Mouse (Mus musculus): Measurements from ENCODE around the gene Usp10. TPM values are rescaled to one million over a fixed set of nuclear protein-coding genes. Genes with fewer than 3 reads are reported as not detected.

Usp10 gene
- polyA plus RNA-seq, 1 experiment = 143 TPM

DNA sequence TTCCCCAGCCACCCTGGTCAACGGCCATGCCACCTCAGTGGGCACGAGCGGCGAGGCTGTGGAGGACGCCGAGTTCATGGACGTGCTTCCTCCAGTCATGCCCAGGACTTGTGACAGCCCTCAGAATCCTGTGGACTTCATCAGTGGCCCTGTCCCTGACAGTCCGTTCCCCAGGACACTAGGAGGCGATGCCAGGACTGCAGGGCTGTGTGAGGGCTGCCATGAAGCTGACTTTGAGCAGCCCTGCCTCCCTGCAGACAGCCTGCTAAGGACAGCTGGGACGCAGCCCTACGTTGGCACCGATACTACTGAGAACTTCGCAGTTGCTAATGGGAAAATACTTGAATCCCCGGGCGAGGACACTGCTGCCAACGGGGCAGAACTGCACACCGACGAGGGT lies 31.3 kb downstream of the Usp10 start:
- no peak for DNase-seq (ENCODE audit: low read depth)
- no peak for TF ChIP-seq POLR2A (IDR thresholded peaks at IDR 0.05; ENCODE audit: borderline replicate concordance, extremely low read depth, insufficient read depth, insufficient read length, poor library complexity, severe bottlenecking)
- no peak for TF ChIP-seq CTCF (IDR thresholded peaks at IDR 0.05; ENCODE audit: borderline replicate concordance, extremely low read depth, insufficient read depth, insufficient read length)

GRCm38 (mm10) chr8:119943616-119944015 lies 33.5 kb downstream of the Usp10 start:
- DNase-seq (ENCODE audit: low read depth) = no peak
- no peak for TF ChIP-seq CTCF (IDR thresholded peaks at IDR 0.05; ENCODE audit: borderline replicate concordance, extremely low read depth, insufficient read depth, insufficient read length)
- no peak for TF ChIP-seq POLR2A (IDR thresholded peaks at IDR 0.05; ENCODE audit: borderline replicate concordance, extremely low read depth, insufficient read depth, insufficient read length, poor library complexity, severe bottlenecking)

- TF ChIP-seq POLR2A (IDR thresholded peaks at IDR 0.05; ENCODE audit: borderline replicate concordance, extremely low read depth, insufficient read depth, insufficient read length, poor library complexity, severe bottlenecking) (no peak), CTCF (IDR thresholded peaks at IDR 0.05; ENCODE audit: borderline replicate concordance, extremely low read depth, insufficient read depth, insufficient read length) (peak; percentile 94)
- DNase-seq (ENCODE audit: low read depth) = peak; percentile 80
These were observed 34.1 kb downstream of the Usp10 start for GRCm38 (mm10) chr8:119944096-119944811.

GRCm38 (mm10) chr8:119946326-119946865 lies 36.2 kb downstream of the Usp10 start:
- no peak for DNase-seq (ENCODE audit: low read depth)
- TF ChIP-seq CTCF (IDR thresholded peaks at IDR 0.05; ENCODE audit: borderline replicate concordance, extremely low read depth, insufficient read depth, insufficient read length) (no peak), POLR2A (IDR thresholded peaks at IDR 0.05; ENCODE audit: borderline replicate concordance, extremely low read depth, insufficient read depth, insufficient read length, poor library complexity, severe bottlenecking) (no peak)

DNA sequence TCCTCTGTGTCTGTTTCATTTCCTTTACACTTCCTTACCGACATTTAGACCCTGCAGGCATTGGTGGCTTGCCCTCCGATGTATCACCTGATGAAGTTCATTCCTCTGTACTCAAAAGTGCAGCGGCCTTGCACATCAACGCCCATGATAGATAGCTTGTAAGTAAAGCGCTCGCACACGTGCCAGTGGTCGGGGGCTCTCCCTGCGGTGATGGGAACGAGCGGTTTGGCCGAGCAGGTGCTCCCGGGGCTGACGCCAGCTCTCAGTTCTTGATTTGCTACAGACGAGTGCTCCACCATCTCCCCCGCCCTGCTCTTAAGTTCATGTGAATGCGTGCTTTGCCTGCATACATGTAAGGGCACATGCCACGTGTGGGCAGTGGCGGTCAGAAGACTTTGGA lies 37.5 kb downstream of the Usp10 start:
- TF ChIP-seq CTCF (IDR thresholded peaks at IDR 0.05; ENCODE audit: borderline replicate concordance, extremely low read depth, insufficient read depth, insufficient read length) = no peak
- TF ChIP-seq POLR2A (IDR thresholded peaks at IDR 0.05; ENCODE audit: borderline replicate concordance, extremely low read depth, insufficient read depth, insufficient read length, poor library complexity, severe bottlenecking) = no peak

GRCm38 (mm10) chr8:119948340-119948739 lies 38.2 kb downstream of the Usp10 start:
- no peak for TF ChIP-seq POLR2A (IDR thresholded peaks at IDR 0.05; ENCODE audit: borderline replicate concordance, extremely low read depth, insufficient read depth, insufficient read length, poor library complexity, severe bottlenecking)
- TF ChIP-seq CTCF (IDR thresholded peaks at IDR 0.05; ENCODE audit: borderline replicate concordance, extremely low read depth, insufficient read depth, insufficient read length) = no peak
- DNase-seq (ENCODE audit: low read depth) = no peak

More for the DNA sequence above, 37.5 kb downstream of the Usp10 start:
- no peak for DNase-seq (ENCODE audit: low read depth)

GRCm38 (mm10) chr8:119952282-119952681 lies 42.1 kb downstream of the Usp10 start:
- DNase-seq (ENCODE audit: low read depth) = no peak

DNA sequence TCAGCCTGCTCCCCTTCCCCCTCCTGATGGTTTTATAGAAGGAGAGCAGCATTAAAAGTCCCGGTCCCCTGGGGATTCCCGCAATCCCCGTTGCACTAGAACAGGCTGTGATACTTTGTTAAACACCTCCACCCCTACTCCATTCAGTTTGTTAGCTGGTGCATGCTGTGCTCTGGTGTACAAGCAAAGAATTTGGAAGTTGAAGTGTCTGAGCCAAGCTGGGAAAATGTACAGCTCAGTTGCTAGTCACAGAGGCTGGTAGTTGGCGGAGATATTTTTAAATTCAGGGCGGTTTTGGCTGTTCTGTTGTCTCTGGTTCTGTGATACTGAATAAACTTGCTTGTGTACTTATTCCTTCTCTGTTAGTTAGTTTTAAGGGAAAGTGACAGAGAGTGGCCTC lies 42.6 kb downstream of the Usp10 start:
- TF ChIP-seq CTCF (IDR thresholded peaks at IDR 0.05; ENCODE audit: borderline replicate concordance, extremely low read depth, insufficient read depth, insufficient read length) (no peak), POLR2A (IDR thresholded peaks at IDR 0.05; ENCODE audit: borderline replicate concordance, extremely low read depth, insufficient read depth, insufficient read length, poor library complexity, severe bottlenecking) (no peak)
- no peak for DNase-seq (ENCODE audit: low read depth)

More at GRCm38 (mm10) chr8:119952282-119952681, 42.1 kb downstream of the Usp10 start:
- no peak for TF ChIP-seq POLR2A (IDR thresholded peaks at IDR 0.05; ENCODE audit: borderline replicate concordance, extremely low read depth, insufficient read depth, insufficient read length, poor library complexity, severe bottlenecking)
- TF ChIP-seq CTCF (IDR thresholded peaks at IDR 0.05; ENCODE audit: borderline replicate concordance, extremely low read depth, insufficient read depth, insufficient read length) = no peak

DNA sequence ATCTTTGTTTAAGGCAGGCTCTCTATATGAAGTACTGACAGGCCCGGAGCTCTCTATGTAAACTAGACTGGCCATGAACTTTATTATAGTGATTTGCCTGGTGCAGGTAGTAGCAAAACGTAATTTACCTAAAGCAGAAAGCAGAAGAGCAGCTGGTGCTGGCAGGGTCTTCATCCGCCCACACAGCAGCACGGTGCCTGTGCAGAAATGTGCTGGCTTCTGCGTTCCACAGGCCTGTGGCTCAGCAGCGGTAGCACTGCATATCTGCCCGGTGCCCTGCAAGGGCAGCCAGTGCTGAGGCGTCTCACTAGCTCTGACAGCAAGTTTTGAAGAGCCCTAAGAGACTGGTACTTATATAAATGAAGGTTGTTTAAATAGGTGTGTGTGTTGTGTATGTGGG lies 45.2 kb downstream of the Usp10 start:
- no peak for DNase-seq (ENCODE audit: low read depth)
- TF ChIP-seq POLR2A (IDR thresholded peaks at IDR 0.05; ENCODE audit: borderline replicate concordance, extremely low read depth, insufficient read depth, insufficient read length, poor library complexity, severe bottlenecking) (no peak), CTCF (IDR thresholded peaks at IDR 0.05; ENCODE audit: borderline replicate concordance, extremely low read depth, insufficient read depth, insufficient read length) (no peak)

GRCm38 (mm10) chr8:119958076-119958475 lies 47.9 kb downstream of the Usp10 start:
- no peak for DNase-seq (ENCODE audit: low read depth)
- TF ChIP-seq CTCF (IDR thresholded peaks at IDR 0.05; ENCODE audit: borderline replicate concordance, extremely low read depth, insufficient read depth, insufficient read length) (no peak), POLR2A (IDR thresholded peaks at IDR 0.05; ENCODE audit: borderline replicate concordance, extremely low read depth, insufficient read depth, insufficient read length, poor library complexity, severe bottlenecking) (no peak)

DNA sequence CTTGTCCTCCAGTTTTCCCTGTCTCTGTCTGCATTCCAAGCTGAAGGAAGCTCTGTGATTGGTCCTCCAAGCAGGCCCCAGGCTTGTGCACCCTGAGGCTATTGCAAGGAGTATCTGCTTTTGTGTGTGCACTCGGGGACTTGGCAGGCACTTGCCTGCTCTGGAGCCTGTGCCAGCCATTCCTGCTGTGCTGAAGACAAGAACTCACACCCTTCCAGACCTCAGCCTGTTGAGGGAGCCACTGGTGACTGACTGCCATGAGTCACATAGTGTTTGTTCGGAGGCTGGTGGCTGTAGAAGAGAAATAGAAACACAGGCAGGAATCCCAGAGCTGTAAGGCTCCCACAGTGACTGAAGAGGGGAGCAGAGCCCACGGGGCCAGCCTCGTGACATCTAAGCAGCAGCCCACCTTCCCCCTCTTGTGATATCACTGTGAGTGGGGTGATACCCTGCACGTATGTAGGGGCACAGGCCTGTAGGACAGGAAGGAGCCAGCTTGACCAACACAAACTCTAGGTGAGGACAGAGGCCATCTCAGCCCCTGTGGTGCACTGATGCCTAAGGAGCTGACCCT lies 50.5 kb downstream of the Usp10 start:
- TF ChIP-seq CTCF (IDR thresholded peaks at IDR 0.05; ENCODE audit: borderline replicate concordance, extremely low read depth, insufficient read depth, insufficient read length) = no peak
- TF ChIP-seq POLR2A (IDR thresholded peaks at IDR 0.05; ENCODE audit: borderline replicate concordance, extremely low read depth, insufficient read depth, insufficient read length, poor library complexity, severe bottlenecking) = no peak
- peak; percentile 93 for DNase-seq (ENCODE audit: low read depth)

All from brain, embryonic 14.5 days (tissue).